Mouse (Mus musculus): ENCODE measurements around the gene Taf12. TPM values are rescaled to one million over a fixed set of nuclear protein-coding genes. Genes with fewer than 3 reads are reported as not detected.
A peak's percentile ranks its signal among the peaks of the same experiment; 100 is the strongest.
"Not testable (repeated sequence)": the region's sequence is repeated elsewhere in the genome, so short reads cannot be mapped to it uniquely, and the experiment has no call there.

Taf12 gene
- polyA plus RNA-seq, 1 experiment, result 14.0 TPM

- Histone ChIP-seq H3K4me3 (replicated peaks) (no peak overlapping the region), H3K36me3 (replicated peaks; ENCODE audit: low read length) (peaks cover 44% of the 10 kb centered on the region), H3K9me3 (peaks cover 4% of the 10 kb centered on the region), H3K27me3 (replicated peaks) (peaks cover 6% of the 10 kb centered on the region), H3K4me1 (peaks cover 15% of the 10 kb centered on the region)
- TF ChIP-seq GATA1 (IDR thresholded peaks at IDR 0.05; ENCODE audit: borderline replicate concordance, low read length) (no peak), FLI1 (IDR thresholded peaks at IDR 0.05; ENCODE audit: low read length) (no peak)
These were observed 21.7 kb downstream of the Taf12 start for GRCm38 (mm10) chr4:132295696-132296390.

- Histone ChIP-seq H3K27me3 (replicated peaks) (peaks cover 23% of the 10 kb centered on the region), H3K4me1 (peaks cover 25% of the 10 kb centered on the region), H3K9me3 (no peaks in the 10 kb centered on the region), H3K4me3 (replicated peaks) (no peak overlapping the region), H3K36me3 (replicated peaks; ENCODE audit: low read length) (peaks cover 6% of the 10 kb centered on the region)
- TF ChIP-seq GATA1 (IDR thresholded peaks at IDR 0.05; ENCODE audit: borderline replicate concordance, low read length) (no peak), FLI1 (IDR thresholded peaks at IDR 0.05; ENCODE audit: low read length) (no peak)
These were observed 25.7 kb downstream of the Taf12 start for GRCm38 (mm10) chr4:132299849-132300248.

- TF ChIP-seq FLI1 (IDR thresholded peaks at IDR 0.05; ENCODE audit: low read length) (no peak), GATA1 (IDR thresholded peaks at IDR 0.05; ENCODE audit: borderline replicate concordance, low read length) (no peak)
- H3K9me3 ChIP-seq, result no peaks in the 10 kb centered on the region
These were observed 27.3 kb downstream of the Taf12 start for GRCm38 (mm10) chr4:132301486-132301885.

GRCm38 (mm10) chr4:132301965-132302938 is 28.1 kb downstream of the Taf12 start:
- TF ChIP-seq FLI1 (IDR thresholded peaks at IDR 0.05; ENCODE audit: low read length) (no peak), GATA1 (IDR thresholded peaks at IDR 0.05; ENCODE audit: borderline replicate concordance, low read length) (no peak)
- peaks cover 21% of the 10 kb centered on the region for H3K27me3 ChIP-seq (replicated peaks)
- peaks cover 33% of the 10 kb centered on the region for H3K4me1 ChIP-seq
- H3K9me3 ChIP-seq, result no peaks in the 10 kb centered on the region
- H3K4me3 ChIP-seq (replicated peaks), result peak overlapping the region; percentile 91
- no peaks in the 10 kb centered on the region for H3K36me3 ChIP-seq (replicated peaks; ENCODE audit: low read length)

More at GRCm38 (mm10) chr4:132301486-132301885, 27.3 kb downstream of the Taf12 start:
- peaks cover 33% of the 10 kb centered on the region for H3K4me1 ChIP-seq
- no peaks in the 10 kb centered on the region for H3K36me3 ChIP-seq (replicated peaks; ENCODE audit: low read length)
- H3K27me3 ChIP-seq (replicated peaks), result peaks cover 23% of the 10 kb centered on the region
- no peak overlapping the region for H3K4me3 ChIP-seq (replicated peaks)

- peaks cover 21% of the 10 kb centered on the region for H3K27me3 ChIP-seq (replicated peaks)
- H3K4me3 ChIP-seq (replicated peaks), result peak within 1 kb of the TSS; percentile 91
- H3K4me1 ChIP-seq, result peaks cover 33% of the 10 kb centered on the region
- H3K9me3 ChIP-seq, result no peaks in the 10 kb centered on the region
- no peaks in the 10 kb centered on the region for H3K36me3 ChIP-seq (replicated peaks; ENCODE audit: low read length)
- TF ChIP-seq FLI1 (IDR thresholded peaks at IDR 0.05; ENCODE audit: low read length) (no peak), GATA1 (IDR thresholded peaks at IDR 0.05; ENCODE audit: borderline replicate concordance, low read length) (no peak)
These were observed 28.8 kb downstream of the Taf12 start, which contains the start of gene Rab42 for GRCm38 (mm10) chr4:132302939-132303479. TSS of gene Rab42 (minus strand) at chr4:132303385.

GRCm38 (mm10) chr4:132303484-132303883 is 29.3 kb downstream of the Taf12 start:
- Histone ChIP-seq H3K4me1 (peaks cover 33% of the 10 kb centered on the region), H3K4me3 (replicated peaks) (peak overlapping the region; percentile 91), H3K27me3 (replicated peaks) (peaks cover 21% of the 10 kb centered on the region)
- not testable (repeated sequence) for H3K9me3 ChIP-seq; H3K36me3 ChIP-seq (replicated peaks; ENCODE audit: low read length)

GRCm38 (mm10) chr4:132305276-132305675 is 31.1 kb downstream of the Taf12 start:
- no peak for TF ChIP-seq FLI1 (IDR thresholded peaks at IDR 0.05; ENCODE audit: low read length)
- TF ChIP-seq GATA1 (IDR thresholded peaks at IDR 0.05; ENCODE audit: borderline replicate concordance, low read length), result no peak
- peaks cover 5% of the 10 kb centered on the region for H3K36me3 ChIP-seq (replicated peaks; ENCODE audit: low read length)
- peaks cover 17% of the 10 kb centered on the region for H3K27me3 ChIP-seq (replicated peaks)
- H3K9me3 ChIP-seq, result no peaks in the 10 kb centered on the region
- H3K4me3 ChIP-seq (replicated peaks), result no peak overlapping the region
- H3K4me1 ChIP-seq, result peaks cover 37% of the 10 kb centered on the region

- Histone ChIP-seq H3K27me3 (replicated peaks) (peaks cover 15% of the 10 kb centered on the region), H3K4me1 (peaks cover 43% of the 10 kb centered on the region), H3K4me3 (replicated peaks) (no peak overlapping the region), H3K36me3 (replicated peaks; ENCODE audit: low read length) (peaks cover 11% of the 10 kb centered on the region), H3K9me3 (no peaks in the 10 kb centered on the region)
- TF ChIP-seq GATA1 (IDR thresholded peaks at IDR 0.05; ENCODE audit: borderline replicate concordance, low read length) (no peak), FLI1 (IDR thresholded peaks at IDR 0.05; ENCODE audit: low read length) (no peak)
These were observed 31.8 kb downstream of the Taf12 start for GRCm38 (mm10) chr4:132306004-132306403.

GRCm38 (mm10) chr4:132308437-132309139 is 34.4 kb downstream of the Taf12 start:
- Histone ChIP-seq H3K4me1 (peaks cover 30% of the 10 kb centered on the region), H3K9me3 (no peaks in the 10 kb centered on the region), H3K36me3 (replicated peaks; ENCODE audit: low read length) (peaks cover 36% of the 10 kb centered on the region), H3K27me3 (replicated peaks) (no peaks in the 10 kb centered on the region), H3K4me3 (replicated peaks) (peak overlapping the region; percentile 93)
- TF ChIP-seq GATA1 (IDR thresholded peaks at IDR 0.05; ENCODE audit: borderline replicate concordance, low read length) (no peak), FLI1 (IDR thresholded peaks at IDR 0.05; ENCODE audit: low read length) (no peak)
